Mouse (Mus musculus) erythroblast, embryonic 14.5 days (primary cell): Measurements from ENCODE around the gene Scaf4.

Experiments
- GATA1 ChIP-seq: IDR thresholded peaks from 2 replicates; pipeline ENCODE4 v1.6.1; 2012; ENCODE audit warnings: low read length, inconsistent platforms, mixed read lengths
- TAL1 ChIP-seq: IDR thresholded peaks from 3 replicates; pipeline ENCODE4 v1.6.1; 2012; ENCODE audit warnings: low read length, inconsistent platforms, mixed read lengths

DNA sequence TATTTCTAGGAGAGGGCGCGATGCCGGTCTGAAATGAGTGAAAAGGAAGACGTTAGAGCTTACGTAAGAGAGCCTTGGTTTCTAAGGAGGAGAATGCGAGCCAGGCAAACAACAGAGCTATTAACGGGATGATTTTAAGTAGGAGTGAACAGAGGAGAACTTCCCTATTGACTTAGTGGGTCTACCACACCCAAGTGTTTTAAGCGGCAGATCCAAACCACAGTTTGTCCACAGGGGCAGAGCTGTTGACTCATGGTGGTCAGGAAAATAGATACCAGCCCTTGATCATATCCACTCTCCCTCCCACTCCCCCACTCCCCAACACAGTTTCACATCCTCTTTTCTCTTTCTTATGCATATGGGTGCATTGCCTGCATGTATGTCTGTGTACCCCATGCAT is 106.9 kb downstream of the Scaf4 start:
- TF ChIP-seq GATA1 (no peak), TAL1 (no peak)
